Comparison of ENCODE assay signal across 8 mouse cellular contexts in the genomic region with DNA sequence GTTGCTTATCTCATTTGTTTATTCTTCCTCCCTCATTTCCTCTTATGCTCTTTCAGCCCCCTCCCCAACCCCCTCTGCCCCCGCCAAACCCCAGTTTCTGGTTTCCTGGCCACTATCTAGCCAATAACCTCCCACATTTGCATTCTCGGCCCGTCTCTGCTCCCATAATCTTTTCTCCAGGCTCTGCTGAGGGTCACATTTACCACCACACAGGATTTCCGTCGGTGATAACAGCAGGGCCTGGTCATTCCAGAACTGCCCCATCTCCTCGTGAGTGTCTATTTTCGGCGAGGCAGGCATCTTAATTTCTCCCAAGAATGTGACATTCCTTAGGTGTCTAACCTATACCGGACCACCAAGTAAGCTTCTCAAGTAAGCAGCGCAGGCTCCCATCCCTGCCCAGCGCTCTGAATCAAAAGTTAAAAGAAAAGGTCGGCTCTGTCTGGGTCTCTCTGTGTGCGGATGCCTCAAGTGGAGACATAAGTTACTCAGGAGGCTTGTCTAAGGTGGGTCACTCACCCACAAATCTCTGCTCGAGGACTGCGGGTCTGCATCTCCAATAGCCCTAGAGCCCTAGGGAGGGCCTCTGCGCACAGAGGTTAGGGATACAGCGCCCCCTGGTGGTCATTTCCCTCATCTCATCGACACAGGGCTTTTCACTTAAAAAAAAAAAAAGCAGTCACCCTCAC. TPM values are rescaled to one million over a fixed set of nuclear protein-coding genes. Genes with fewer than 3 reads are reported as not detected.
DNase-seq lines count a peak whose midpoint lies in the region; ATAC-seq and TF ChIP-seq lines count a peak whose summit lies in the region.

No protein-coding gene starts in this region.

- no peaks in the 10 kb centered on the region for H3K9me3 ChIP-seq in embryonic facial prominence, embryonic 15.5 days (replicated peaks)
- H3K9me3 ChIP-seq in heart, embryonic 11.5 days (replicated peaks; ENCODE audit: control insufficient read depth, low read length), result no peaks in the 10 kb centered on the region
- H3K9me3 ChIP-seq in kidney, embryonic 15.5 days (replicated peaks), result no peaks in the 10 kb centered on the region
- no peaks in the 10 kb centered on the region for H3K9me3 ChIP-seq in liver, embryonic 11.5 days (ENCODE audit: control insufficient read depth, low read length)
- no peaks in the 10 kb centered on the region for H3K9me3 ChIP-seq in stomach, embryonic 15.5 days

- peak overlapping the region; percentile 27 for H3K4me2 ChIP-seq in embryonic facial prominence, embryonic 15.5 days (replicated peaks)
- H3K4me2 ChIP-seq in heart, embryonic 11.5 days, result peak overlapping the region; percentile 43
- peak overlapping the region; percentile 47 for H3K4me2 ChIP-seq in kidney, embryonic 15.5 days
- H3K4me2 ChIP-seq in liver, embryonic 11.5 days, result peak overlapping the region; percentile 30
- peak overlapping the region; percentile 19 for H3K4me2 ChIP-seq in stomach, embryonic 15.5 days

- TF ChIP-seq CTCF in bone marrow macrophage, adult 2 months (IDR thresholded peaks at IDR 0.05; ENCODE audit: low read depth, low read length), result peak; percentile 88

- 19% methylated on average over 18 of the region's 18 CpGs for WGBS in embryonic facial prominence, embryonic 15.5 days
- 7% methylated on average over 18 of the region's 18 CpGs for WGBS in heart, embryonic 11.5 days (ENCODE audit: insufficient replicate concordance)
- 15% methylated on average over 18 of the region's 18 CpGs for WGBS in kidney, embryonic 15.5 days
- whole genome bisulfite sequencing in liver, embryonic 11.5 days, result 8% methylated on average over 18 of the region's 18 CpGs
- WGBS in stomach, embryonic 15.5 days, result 16% methylated on average over 18 of the region's 18 CpGs

- H3K9ac ChIP-seq in embryonic facial prominence, embryonic 15.5 days, result no peak overlapping the region
- no peak overlapping the region for H3K9ac ChIP-seq in heart, embryonic 11.5 days (ENCODE audit: low read depth, low read length)
- no peak overlapping the region for H3K9ac ChIP-seq in kidney, embryonic 15.5 days
- no peak overlapping the region for H3K9ac ChIP-seq in liver, embryonic 11.5 days (ENCODE audit: low read depth, low read length)
- no peak overlapping the region for H3K9ac ChIP-seq in stomach, embryonic 15.5 days

- DNase-seq in A20 (ENCODE audit: low read depth, low spot score), result peak; percentile 68
- peak; percentile 81 for DNase-seq in liver, embryonic 11.5 days (ENCODE audit: low spot score)
- DNase-seq in natural killer cell, adult 2 months (ENCODE audit: low spot score in 2 of 2), result peak; percentile 41 to 74

- no peaks in the 10 kb centered on the region for H3K36me3 ChIP-seq in embryonic facial prominence, embryonic 15.5 days
- H3K36me3 ChIP-seq in heart, embryonic 11.5 days (ENCODE audit: control insufficient read depth, insufficient read depth, low read length), result no peaks in the 10 kb centered on the region
- H3K36me3 ChIP-seq in kidney, embryonic 15.5 days, result no peaks in the 10 kb centered on the region
- H3K36me3 ChIP-seq in liver, embryonic 11.5 days (ENCODE audit: control insufficient read depth, insufficient read depth, low read length), result no peaks in the 10 kb centered on the region
- H3K36me3 ChIP-seq in stomach, embryonic 15.5 days, result no peaks in the 10 kb centered on the region

- no peaks in the 10 kb centered on the region; the same call in none of the 2 replicates for H3K27me3 ChIP-seq in embryonic facial prominence, embryonic 15.5 days
- H3K27me3 ChIP-seq in heart, embryonic 11.5 days (ENCODE audit: control insufficient read depth, insufficient read depth, low read length), result no peaks in the 10 kb centered on the region
- H3K27me3 ChIP-seq in kidney, embryonic 15.5 days, result peaks cover 69% of the 10 kb centered on the region
- no peaks in the 10 kb centered on the region for H3K27me3 ChIP-seq in liver, embryonic 11.5 days (replicated peaks; ENCODE audit: control insufficient read depth, insufficient read depth, low read length)
- H3K27me3 ChIP-seq in stomach, embryonic 15.5 days (replicated peaks), result no peaks in the 10 kb centered on the region; the same call in 1 of the 2 replicates

- no peak overlapping the region for H3K4me3 ChIP-seq in bone marrow macrophage, adult 2 months (ENCODE audit: insufficient read depth, low read length)
- H3K4me3 ChIP-seq in embryonic facial prominence, embryonic 15.5 days (replicated peaks), result no peak overlapping the region
- peak overlapping the region; percentile 17 for H3K4me3 ChIP-seq in heart, embryonic 11.5 days (ENCODE audit: low read depth, low read length)
- no peak overlapping the region for H3K4me3 ChIP-seq in kidney, embryonic 15.5 days (replicated peaks)
- H3K4me3 ChIP-seq in liver, embryonic 11.5 days (ENCODE audit: low read depth, low read length), result no peak overlapping the region
- H3K4me3 ChIP-seq in stomach, embryonic 15.5 days (replicated peaks), result no peak overlapping the region

- no peak for TF ChIP-seq POLR2A in bone marrow macrophage, adult 2 months (IDR thresholded peaks at IDR 0.05; ENCODE audit: borderline replicate concordance, low read depth, low read length)

- ATAC-seq in embryonic facial prominence, embryonic 15.5 days (ENCODE audit: insufficient number of reproducible peaks, low FRiP score, low TSS enrichment, low read depth), result peak; percentile 51; the same call in 1 of the 2 replicates
- ATAC-seq in heart, embryonic 11.5 days (replicated peaks; ENCODE audit: insufficient number of reproducible peaks, low FRiP score, low TSS enrichment), result peak; percentile 61
- peak; percentile 74 for ATAC-seq in kidney, embryonic 15.5 days (replicated peaks; ENCODE audit: low FRiP score)
- ATAC-seq in liver, embryonic 11.5 days (replicated peaks; ENCODE audit: low FRiP score), result peak; percentile 80; the same call in 1 of the 2 replicates
- no peak; the same call in 1 of the 2 replicates for ATAC-seq in stomach, embryonic 15.5 days (ENCODE audit: insufficient read depth, low FRiP score, low read depth)

- no peak overlapping the region for H3K27ac ChIP-seq in bone marrow macrophage, adult 2 months (ENCODE audit: insufficient read depth, low read depth, low read length)
- H3K27ac ChIP-seq in embryonic facial prominence, embryonic 15.5 days (replicated peaks), result no peak overlapping the region
- no peak overlapping the region for H3K27ac ChIP-seq in heart, embryonic 11.5 days (ENCODE audit: low read depth, low read length)
- peak overlapping the region; percentile 46; the same call in 1 of the 2 replicates for H3K27ac ChIP-seq in kidney, embryonic 15.5 days
- no peak overlapping the region for H3K27ac ChIP-seq in liver, embryonic 11.5 days (ENCODE audit: low read depth, low read length)
- no peak overlapping the region for H3K27ac ChIP-seq in stomach, embryonic 15.5 days

- H3K4me1 ChIP-seq in bone marrow macrophage, adult 2 months (ENCODE audit: control insufficient read depth, insufficient read depth, low read length), result peaks cover 4% of the 10 kb centered on the region; the same call in 1 of the 2 replicates
- peaks cover 9% of the 10 kb centered on the region; the same call in 1 of the 2 replicates for H3K4me1 ChIP-seq in embryonic facial prominence, embryonic 15.5 days
- H3K4me1 ChIP-seq in heart, embryonic 11.5 days (ENCODE audit: control insufficient read depth, insufficient read depth, low read length), result peaks cover 12% of the 10 kb centered on the region
- H3K4me1 ChIP-seq in kidney, embryonic 15.5 days, result peaks cover 16% of the 10 kb centered on the region
- H3K4me1 ChIP-seq in liver, embryonic 11.5 days (replicated peaks; ENCODE audit: control insufficient read depth, insufficient read depth, low read length), result peaks cover 3% of the 10 kb centered on the region; the same call in 1 of the 2 replicates
- no peaks in the 10 kb centered on the region for H3K4me1 ChIP-seq in stomach, embryonic 15.5 days

RNA-seq across cellular contexts. Expression of a gene that starts 38.9 kb away (rescaled TPM):
- 63.1 and 68.5 TPM in 2 replicates for polyA plus RNA-seq in bone marrow macrophage, adult 2 months (2012; ENCODE audit: insufficient read depth, insufficient read length, missing spikeins)
- 18.6 and 21.0 TPM in 2 replicates for polyA plus RNA-seq in embryonic facial prominence, embryonic 15.5 days (2015; fragmentation: Nextera tagmentation; extraction: Ambion mirVana)
- polyA plus RNA-seq in heart, embryonic 11.5 days (2014; fragmentation: Nextera tagmentation; extraction: Ambion mirVana), result 5.0 and 7.0 TPM in 2 replicates
- 16.6 and 18.5 TPM in 2 replicates for polyA plus RNA-seq in kidney, embryonic 15.5 days (2015; fragmentation: Nextera tagmentation; extraction: Ambion mirVana)
- polyA plus RNA-seq in liver, embryonic 11.5 days (2014; fragmentation: Nextera tagmentation; extraction: Ambion mirVana), result 42.3 and 46.9 TPM in 2 replicates
- 23.2 and 23.4 TPM in 2 replicates for polyA plus RNA-seq in stomach, embryonic 15.5 days (2015; fragmentation: Nextera tagmentation; extraction: Ambion mirVana)

RNA-seq across cellular contexts. Expression of a gene that starts 39.8 kb away (rescaled TPM):
- not detected in 2 replicates for polyA plus RNA-seq in bone marrow macrophage, adult 2 months (2012; ENCODE audit: insufficient read depth, insufficient read length, missing spikeins)
- polyA plus RNA-seq in embryonic facial prominence, embryonic 15.5 days (2015; fragmentation: Nextera tagmentation; extraction: Ambion mirVana), result 0.16 and 0.24 TPM in 2 replicates
- 0.07 TPM in 1 of 2 replicates, not detected in the other for polyA plus RNA-seq in heart, embryonic 11.5 days (2014; fragmentation: Nextera tagmentation; extraction: Ambion mirVana)
- polyA plus RNA-seq in kidney, embryonic 15.5 days (2015; fragmentation: Nextera tagmentation; extraction: Ambion mirVana), result 0.30 and 0.61 TPM in 2 replicates
- 3.9 and 5.1 TPM in 2 replicates for polyA plus RNA-seq in liver, embryonic 11.5 days (2014; fragmentation: Nextera tagmentation; extraction: Ambion mirVana)
- polyA plus RNA-seq in stomach, embryonic 15.5 days (2015; fragmentation: Nextera tagmentation; extraction: Ambion mirVana), result 0.83 and 2.0 TPM in 2 replicates
